Mouse (Mus musculus) midbrain, embryonic 11.5 days (tissue): ENCODE measurements at regions not wholly inside any gene's neighbourhood (a gene's known extent, or its start where the extent isn't known, plus 50 kb on each side); places are given as distances from the start of the nearest gene placed in this dataset.

Experiments used
- ATAC-seq: fragments of 200-750 bp; cut with Nextera tagmentation; 2 replicates; pipeline ENCODE4 v1.8.0; 2017; ENCODE audit warnings: moderate TSS enrichment, moderate library complexity; ENCODE audit not compliant: low FRiP score
- DNase-seq: peaks from one replicate; pipeline ENCODE4 v3.0.0; 2015; ENCODE audit warnings: low spot score; ENCODE audit errors: missing footprints
- H3K27ac ChIP-seq: fragments of 300-500 bp; sonication (generic); 2 replicates; pipeline ENCODE4 v1.5.1; 2014; ENCODE audit warnings: low read depth, low read length
- H3K27me3 ChIP-seq: fragments of 300-500 bp; sonication (generic); 2 replicates; pipeline ENCODE4 v1.6.1; 2014; ENCODE audit warnings: mild to moderate bottlenecking, low read length, moderate library complexity, mixed read lengths; ENCODE audit not compliant: control insufficient read depth, insufficient read depth
- H3K36me3 ChIP-seq: fragments of 300-500 bp; sonication (generic); 2 replicates; pipeline ENCODE4 v1.6.1; 2014; ENCODE audit warnings: mild to moderate bottlenecking, low read length, moderate library complexity, mixed read lengths; ENCODE audit not compliant: control insufficient read depth, insufficient read depth
- H3K4me1 ChIP-seq: fragments of 300-500 bp; sonication (generic); 2 replicates; pipeline ENCODE4 v1.6.1; 2014; ENCODE audit warnings: low read length; ENCODE audit not compliant: control insufficient read depth, insufficient read depth
- H3K4me2 ChIP-seq: fragments of 300-500 bp; sonication (generic); 2 replicates; pipeline ENCODE4 v1.6.1; 2014; ENCODE audit warnings: mild to moderate bottlenecking, moderate library complexity
- H3K4me3 ChIP-seq: fragments of 300-500 bp; sonication (generic); 2 replicates; pipeline ENCODE4 v1.5.1; 2014; ENCODE audit warnings: low read depth, low read length
- H3K9ac ChIP-seq: fragments of 300-500 bp; sonication (generic); 2 replicates; pipeline ENCODE4 v1.6.1; 2014; ENCODE audit warnings: low read length
- H3K9me3 ChIP-seq: fragments of 300-500 bp; sonication (generic); 2 replicates; pipeline ENCODE4 v1.6.1; 2016; ENCODE audit warnings: low read length; ENCODE audit not compliant: control insufficient read depth
- WGBS: fragments of 180-500 bp; shearing (Covaris S2); extraction: QIAGEN DNeasy Blood & Tissue Kit; methylation state at CpG from one replicate; pipeline ENCODE4 v1.1.7; 2014; 5-methylcytosine and 5-hydroxymethylcytosine counted together

GRCm38 (mm10) chr10:126664408-126665083 lies 236.6 kb downstream of the Atp23 start:
- H3K9me3 ChIP-seq = no peaks in the 10 kb centered on the region
- no peak overlapping the region for H3K4me2 ChIP-seq
- no peak for ATAC-seq
- WGBS = 84% methylated on average over 13 of the region's 13 CpGs
- H3K27ac ChIP-seq = no peak overlapping the region
- no peaks in the 10 kb centered on the region for H3K4me1 ChIP-seq
- H3K27me3 ChIP-seq = no peaks in the 10 kb centered on the region
- DNase-seq = peak; percentile 79
- no peak overlapping the region for H3K4me3 ChIP-seq
- H3K36me3 ChIP-seq = no peaks in the 10 kb centered on the region
- no peak overlapping the region for H3K9ac ChIP-seq

- Histone ChIP-seq H3K27ac (no peak overlapping the region), H3K4me2 (no peak overlapping the region), H3K36me3 (no peaks in the 10 kb centered on the region), H3K27me3 (no peaks in the 10 kb centered on the region), H3K4me1 (no peaks in the 10 kb centered on the region), H3K9me3 (no peaks in the 10 kb centered on the region), H3K4me3 (no peak overlapping the region), H3K9ac (no peak overlapping the region)
- ATAC-seq = no peak
- peak; percentile 80 for DNase-seq
- 89% methylated on average over 15 of the region's 15 CpGs for WGBS
Observed at GRCm38 (mm10) chr10:126663461-126664013, 237.6 kb downstream of the Atp23 start.

GRCm38 (mm10) chr10:126662765-126663164 lies 238.4 kb downstream of the Atp23 start:
- 88% methylated on average over 6 of the region's 6 CpGs for WGBS
- no peaks in the 10 kb centered on the region for H3K9me3 ChIP-seq
- H3K4me1 ChIP-seq = no peaks in the 10 kb centered on the region
- ATAC-seq = no peak
- H3K27me3 ChIP-seq = no peaks in the 10 kb centered on the region
- no peak overlapping the region for H3K4me2 ChIP-seq
- no peaks in the 10 kb centered on the region for H3K36me3 ChIP-seq
- H3K4me3 ChIP-seq = no peak overlapping the region
- no peak for DNase-seq
- H3K9ac ChIP-seq = no peak overlapping the region
- no peak overlapping the region for H3K27ac ChIP-seq

- 70% methylated on average over 5 of the region's 5 CpGs for WGBS
- ATAC-seq (peak; percentile 66; the same call in 1 of the 2 replicates), DNase-seq (peak; percentile 47)
- Histone ChIP-seq H3K27me3 (no peaks in the 10 kb centered on the region), H3K4me1 (no peaks in the 10 kb centered on the region), H3K4me3 (no peak overlapping the region), H3K9ac (no peak overlapping the region), H3K9me3 (no peaks in the 10 kb centered on the region), H3K36me3 (no peaks in the 10 kb centered on the region), H3K27ac (no peak overlapping the region), H3K4me2 (no peak overlapping the region)
Observed at GRCm38 (mm10) chr10:126661095-126661615, 240.0 kb downstream of the Atp23 start.

GRCm38 (mm10) chr10:126660024-126660423 lies 241.1 kb downstream of the Atp23 start:
- Histone ChIP-seq H3K27ac (no peak overlapping the region), H3K4me2 (no peak overlapping the region), H3K36me3 (no peaks in the 10 kb centered on the region), H3K9ac (no peak overlapping the region), H3K9me3 (no peaks in the 10 kb centered on the region), H3K4me3 (no peak overlapping the region), H3K27me3 (no peaks in the 10 kb centered on the region), H3K4me1 (no peaks in the 10 kb centered on the region)
- WGBS = 80% methylated on average over 9 of the region's 9 CpGs
- peak; percentile 72 for DNase-seq
- no peak for ATAC-seq

GRCm38 (mm10) chr10:126652693-126653092 lies 248.5 kb downstream of the Atp23 start:
- Histone ChIP-seq H3K27me3 (no peaks in the 10 kb centered on the region), H3K4me2 (no peak overlapping the region), H3K4me1 (no peaks in the 10 kb centered on the region), H3K4me3 (no peak overlapping the region), H3K9me3 (no peaks in the 10 kb centered on the region), H3K27ac (no peak overlapping the region), H3K36me3 (no peaks in the 10 kb centered on the region), H3K9ac (no peak overlapping the region)
- ATAC-seq (no peak), DNase-seq (no peak)
- 88% methylated on average over 3 of the region's 3 CpGs for WGBS

GRCm38 (mm10) chr10:126646587-126646986 lies 254.6 kb downstream of the Atp23 start:
- Histone ChIP-seq H3K36me3 (no peaks in the 10 kb centered on the region), H3K27ac (no peak overlapping the region), H3K27me3 (no peaks in the 10 kb centered on the region), H3K9ac (no peak overlapping the region), H3K4me3 (no peak overlapping the region), H3K4me2 (no peak overlapping the region), H3K9me3 (no peaks in the 10 kb centered on the region), H3K4me1 (peaks cover 8% of the 10 kb centered on the region)
- WGBS = 23% methylated on average over 4 of the region's 4 CpGs
- no peak for DNase-seq
- no peak for ATAC-seq

GRCm38 (mm10) chr10:126641792-126642289 lies 259.3 kb downstream of the Atp23 start:
- Histone ChIP-seq H3K36me3 (no peaks in the 10 kb centered on the region), H3K27ac (no peak overlapping the region), H3K9ac (peak overlapping the region; percentile 20; the same call in 1 of the 2 replicates), H3K27me3 (no peaks in the 10 kb centered on the region), H3K4me2 (no peak overlapping the region), H3K4me1 (peaks cover 10% of the 10 kb centered on the region), H3K9me3 (no peaks in the 10 kb centered on the region), H3K4me3 (no peak overlapping the region)
- DNase-seq = peak; percentile 86
- 16% methylated on average over 9 of the region's 9 CpGs for WGBS
- ATAC-seq = 0 out of 2 replicates have a peak, but pooled peaks have one; percentile 48

- Histone ChIP-seq H3K9ac (no peak overlapping the region), H3K9me3 (no peaks in the 10 kb centered on the region), H3K4me3 (no peak overlapping the region), H3K4me1 (no peaks in the 10 kb centered on the region), H3K36me3 (no peaks in the 10 kb centered on the region), H3K27me3 (no peaks in the 10 kb centered on the region), H3K27ac (no peak overlapping the region), H3K4me2 (no peak overlapping the region)
- ATAC-seq (no peak), DNase-seq (no peak)
- 76% methylated on average over 13 of the region's 13 CpGs for WGBS
Observed at GRCm38 (mm10) chr10:126634731-126635130, 266.4 kb downstream of the Atp23 start.
